Mouse (Mus musculus): ENCODE results near the gene Zfand2b.

DNA sequence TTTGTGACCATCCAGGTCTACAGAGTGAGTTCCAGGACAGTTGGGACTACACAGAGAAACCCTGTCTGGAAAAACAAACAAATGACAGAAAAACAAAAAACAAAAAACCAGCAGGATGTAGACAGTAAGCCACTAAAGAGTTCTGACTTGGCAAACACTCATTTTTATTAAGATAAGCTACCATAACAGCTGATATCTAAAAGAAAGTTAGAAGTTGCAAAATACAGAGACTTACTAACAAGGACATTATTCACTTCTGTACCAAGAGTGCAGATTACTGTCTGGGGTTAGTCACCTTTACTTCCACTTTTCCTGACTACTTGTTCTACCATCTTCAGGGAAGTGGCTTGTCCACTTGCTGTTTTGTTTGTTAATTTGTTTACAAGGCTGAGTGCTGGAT, 9.5 kb upstream of the Zfand2b start:
- no peak for TF ChIP-seq RAD21 (IDR thresholded peaks at IDR 0.05; ENCODE audit: low read depth, low read length)
- no peak for TF ChIP-seq TCF12 (IDR thresholded peaks at IDR 0.05; ENCODE audit: low read depth, low read length)
- TF ChIP-seq CTCF (conservative IDR thresholded peaks at IDR 0.05 in 1 of 2, IDR thresholded peaks at IDR 0.05 in 1 of 2; ENCODE audit: low read depth in 2 of 2, low read length in 2 of 2) = no peak
- no peak for TF ChIP-seq EP300 (IDR thresholded peaks at IDR 0.05; ENCODE audit: low read length)
- no peak for TF ChIP-seq POLR2A (IDR thresholded peaks at IDR 0.05; ENCODE audit: low read depth, low read length)
- TF ChIP-seq ELF1 (IDR thresholded peaks at IDR 0.05; ENCODE audit: low read depth, low read length) = no peak
- TF ChIP-seq MYC (IDR thresholded peaks at IDR 0.05; ENCODE audit: low read depth, low read length) = no peak
- TF ChIP-seq POLR2AphosphoS2 (IDR thresholded peaks at IDR 0.05; ENCODE audit: low read depth, low read length) = no peak
- no peak for TF ChIP-seq RCOR1 (conservative IDR thresholded peaks at IDR 0.05; ENCODE audit: low read depth, low read length)
- no peak for TF ChIP-seq SIN3A (IDR thresholded peaks at IDR 0.05; ENCODE audit: low read length)
